ENCODE assay signal across 33 mouse cellular contexts in the genomic region with DNA sequence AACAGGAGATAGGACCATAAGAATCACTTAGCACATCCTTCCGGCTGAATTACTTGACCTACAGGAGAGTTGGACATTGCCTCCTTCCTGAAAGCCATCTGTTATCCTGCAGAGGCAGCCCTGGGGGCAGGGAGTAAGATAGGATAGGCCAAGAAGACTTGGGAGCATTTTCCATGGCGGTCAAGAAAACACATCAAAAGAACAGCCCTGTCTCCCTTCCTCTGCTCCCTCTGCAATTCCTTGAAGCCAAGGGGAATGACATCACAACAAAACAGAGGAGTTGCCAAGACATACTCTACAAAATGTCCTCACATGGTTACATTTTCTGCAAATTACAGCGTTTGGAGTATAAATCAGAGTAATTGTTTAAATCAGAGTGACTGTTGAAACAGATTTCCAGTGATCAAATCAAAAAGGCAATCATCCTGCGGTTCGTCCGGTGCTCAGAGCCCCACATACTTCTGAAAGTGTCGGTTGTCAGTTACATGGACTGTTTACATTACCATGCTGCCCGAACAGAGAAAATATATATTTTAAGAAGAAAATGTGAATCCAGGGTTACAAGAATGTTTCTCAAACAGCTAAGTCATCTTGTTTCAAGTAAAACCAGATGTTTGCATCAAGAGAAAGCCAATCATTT.
DNase-seq lines count a peak whose midpoint lies in the region; ATAC-seq lines count a peak whose summit lies in the region.
"Had no signal": no experiment of that assay in that cellular context is flagged by ENCODE, and none has a peak within 500 bp of the region (broad histone marks: within the 10 kb centered on the region; RNA-seq: fewer than 3 reads in every experiment).

No protein-coding gene starts in this region.

- WGBS in heart, embryonic 12.5 days, result 75% methylated on average over 8 of the region's 8 CpGs
- 37% methylated on average over 8 of the region's 8 CpGs for WGBS in embryonic facial prominence, embryonic 12.5 days
- 39% methylated on average over 8 of the region's 8 CpGs for WGBS in embryonic facial prominence, embryonic 15.5 days
- WGBS in hindbrain, embryonic 14.5 days, result 81% methylated on average over 8 of the region's 8 CpGs

- H3K9ac ChIP-seq in heart, embryonic 12.5 days, result no peak overlapping the region
- H3K9ac ChIP-seq in embryonic facial prominence, embryonic 12.5 days, result no peak overlapping the region
- H3K9ac ChIP-seq in embryonic facial prominence, embryonic 15.5 days, result no peak overlapping the region
- no peak overlapping the region for H3K9ac ChIP-seq in hindbrain, embryonic 14.5 days
- H3K9ac ChIP-seq: forebrain, embryonic 13.5 days; heart, embryonic 15.5 days; hindbrain, embryonic 13.5 days had no signal

- H3K27me3 ChIP-seq in heart, embryonic 12.5 days (replicated peaks), result no peaks in the 10 kb centered on the region; the same call in 1 of the 2 replicates
- no peaks in the 10 kb centered on the region for H3K27me3 ChIP-seq in embryonic facial prominence, embryonic 12.5 days
- H3K27me3 ChIP-seq in embryonic facial prominence, embryonic 15.5 days, result peaks cover 3% of the 10 kb centered on the region; the same call in 1 of the 2 replicates
- no peaks in the 10 kb centered on the region for H3K27me3 ChIP-seq in hindbrain, embryonic 14.5 days (ENCODE audit: control insufficient read depth, insufficient read depth, low read length)
- H3K27me3 ChIP-seq: CH12.LX; forebrain, embryonic 13.5 days; heart, embryonic 15.5 days had no signal

- no peak overlapping the region for H3K4me3 ChIP-seq in heart, embryonic 12.5 days
- H3K4me3 ChIP-seq in embryonic facial prominence, embryonic 12.5 days, result no peak overlapping the region
- H3K4me3 ChIP-seq in embryonic facial prominence, embryonic 15.5 days (replicated peaks), result no peak overlapping the region
- no peak overlapping the region for H3K4me3 ChIP-seq in hindbrain, embryonic 14.5 days (replicated peaks; ENCODE audit: low read length)
- H3K4me3 ChIP-seq: forebrain, embryonic 10.5 days; forebrain, embryonic 13.5 days; heart, adult 2 months; heart, embryonic 15.5 days; hindbrain, embryonic 10.5 days; hindbrain, embryonic 13.5 days had no signal

- no peak overlapping the region for H3K27ac ChIP-seq in heart, embryonic 12.5 days (ENCODE audit: poor library complexity, severe bottlenecking)
- peak overlapping the region; percentile 48; the same call in 1 of the 2 replicates for H3K27ac ChIP-seq in embryonic facial prominence, embryonic 12.5 days
- 0 out of 2 replicates have a peak overlapping the region, but pooled peaks have one; percentile 3 for H3K27ac ChIP-seq in embryonic facial prominence, embryonic 15.5 days (replicated peaks)
- H3K27ac ChIP-seq in hindbrain, embryonic 14.5 days, result no peak overlapping the region
- H3K27ac ChIP-seq: forebrain, embryonic 10.5 days; forebrain, embryonic 13.5 days; heart, adult 2 months; heart, embryonic 15.5 days; hindbrain, embryonic 10.5 days; hindbrain, embryonic 13.5 days; hindbrain, postnatal 0 days had no signal

- ATAC-seq in heart, embryonic 12.5 days (ENCODE audit: insufficient number of reproducible peaks, low FRiP score), result no peak
- no peak for ATAC-seq in embryonic facial prominence, embryonic 12.5 days (ENCODE audit: insufficient number of reproducible peaks, insufficient read depth, low FRiP score, low TSS enrichment)
- ATAC-seq in embryonic facial prominence, embryonic 15.5 days (ENCODE audit: insufficient number of reproducible peaks, low FRiP score, low TSS enrichment, low read depth), result peak; percentile 67; the same call in 1 of the 2 replicates
- ATAC-seq in hindbrain, embryonic 14.5 days (ENCODE audit: low FRiP score), result no peak
- ATAC-seq: forebrain, embryonic 13.5 days; forebrain, embryonic 16.5 days; hindbrain, postnatal 0 days; inflammation-experienced regulatory T-cells, adult 6 months; intestine, embryonic 16.5 days had no signal

- no peaks in the 10 kb centered on the region for H3K9me3 ChIP-seq in heart, embryonic 12.5 days (replicated peaks)
- no peaks in the 10 kb centered on the region for H3K9me3 ChIP-seq in embryonic facial prominence, embryonic 12.5 days
- H3K9me3 ChIP-seq in embryonic facial prominence, embryonic 15.5 days (replicated peaks), result no peaks in the 10 kb centered on the region
- no peaks in the 10 kb centered on the region for H3K9me3 ChIP-seq in hindbrain, embryonic 14.5 days (ENCODE audit: control insufficient read depth, low read length)
- H3K9me3 ChIP-seq: forebrain, embryonic 10.5 days; forebrain, embryonic 13.5 days; heart, embryonic 15.5 days; hindbrain, embryonic 10.5 days; hindbrain, embryonic 13.5 days had no signal

- H3K4me2 ChIP-seq in heart, embryonic 12.5 days, result no peak overlapping the region
- no peak overlapping the region for H3K4me2 ChIP-seq in embryonic facial prominence, embryonic 12.5 days (replicated peaks)
- no peak overlapping the region for H3K4me2 ChIP-seq in embryonic facial prominence, embryonic 15.5 days (replicated peaks)
- H3K4me2 ChIP-seq in hindbrain, embryonic 14.5 days (replicated peaks), result no peak overlapping the region
- H3K4me2 ChIP-seq: forebrain, embryonic 13.5 days; heart, embryonic 11.5 days; heart, embryonic 15.5 days; hindbrain, embryonic 13.5 days had no signal

- DNase-seq in heart, adult 11 months, result peak; percentile 73
- peak; percentile 71 for DNase-seq in NIH3T3 (ENCODE audit: low read depth)
- DNase-seq in hindbrain, embryonic 14.5 days (ENCODE audit: low spot score), result no peak
- DNase-seq in frontal cortex, postnatal 25 days (ENCODE audit: low spot score in 2 of 2), result no peak
- no peak for DNase-seq in kidney, postnatal 14 days
- DNase-seq: adrenal gland, adult 2 months; adrenal gland, postnatal 14 days; B cell, adult 2 months; cerebellum, adult 11-12 months; cerebellum, adult 8-10 months; cerebellum, postnatal 10 days; cerebellum, postnatal 36 days; embryo, embryonic 11 days; gastrocnemius, postnatal 25 days; heart, adult 2 months; heart, postnatal 10 days; heart, postnatal 36 days; kidney, adult 18-20 months; kidney, adult 9 months had no signal

- H3K4me1 ChIP-seq in heart, embryonic 12.5 days (replicated peaks), result no peaks in the 10 kb centered on the region
- H3K4me1 ChIP-seq in embryonic facial prominence, embryonic 12.5 days, result peaks cover 5% of the 10 kb centered on the region; the same call in 1 of the 2 replicates
- H3K4me1 ChIP-seq in embryonic facial prominence, embryonic 15.5 days, result no peaks in the 10 kb centered on the region
- H3K4me1 ChIP-seq in hindbrain, embryonic 14.5 days (replicated peaks; ENCODE audit: control insufficient read depth, insufficient read depth, low read length), result no peaks in the 10 kb centered on the region
- H3K4me1 ChIP-seq: forebrain, embryonic 10.5 days; forebrain, embryonic 13.5 days; heart, embryonic 15.5 days; hindbrain, embryonic 10.5 days; hindbrain, embryonic 13.5 days had no signal

- H3K36me3 ChIP-seq in heart, embryonic 12.5 days, result no peaks in the 10 kb centered on the region
- H3K36me3 ChIP-seq in embryonic facial prominence, embryonic 12.5 days, result no peaks in the 10 kb centered on the region
- no peaks in the 10 kb centered on the region for H3K36me3 ChIP-seq in embryonic facial prominence, embryonic 15.5 days
- H3K36me3 ChIP-seq in hindbrain, embryonic 14.5 days (replicated peaks; ENCODE audit: control insufficient read depth, insufficient read depth), result no peaks in the 10 kb centered on the region
- H3K36me3 ChIP-seq: forebrain, embryonic 10.5 days; heart, embryonic 15.5 days; hindbrain, embryonic 10.5 days; hindbrain, embryonic 13.5 days had no signal

Comparison
In these comparisons a context has a peak if more than half of its experiments do, and no peak if none do; other contexts are left out.
1. DNase-seq: peak in heart, adult 11 months (single experiment) and NIH3T3 (single experiment); none in hindbrain, embryonic 14.5 days (single experiment), frontal cortex, postnatal 25 days (0 of 2) and kidney, postnatal 14 days (single experiment).
2. H3K27ac ChIP-seq: peak in embryonic facial prominence, embryonic 12.5 days (single experiment) and embryonic facial prominence, embryonic 15.5 days (single experiment); none in heart, embryonic 12.5 days (single experiment) and hindbrain, embryonic 14.5 days (single experiment).